Mouse (Mus musculus): ENCODE results near the gene Soat2.

- TF ChIP-seq POLR2A (IDR thresholded peaks at IDR 0.05; ENCODE audit: control insufficient read depth, extremely low read depth, insufficient read depth, low read length, poor library complexity) (no peak), CTCF (IDR thresholded peaks at IDR 0.05; ENCODE audit: borderline replicate concordance, control insufficient read depth, extremely low read depth, insufficient read depth, low read length, poor library complexity) (no peak)
These were observed 2.3 kb downstream of the Soat2 start for GRCm38 (mm10) chr15:102152646-102153045.
